Mouse (Mus musculus): ENCODE measurements around the gene Nfkb2.
A peak's percentile ranks its signal among the peaks of the same experiment; 100 is the strongest.

Nfkb2 gene

GRCm38 (mm10) chr19:46304216-46304841 lies at the start of gene Nfkb2:
Nfkb2 (plus strand) TSS chr19:46304320.
- peak; percentile 93 to 95 for DNase-seq (ENCODE audit: low spot score in 2 of 2)

GRCm38 (mm10) chr19:46264762-46265161 lies 39.4 kb upstream of the Nfkb2 start:
- no peak for DNase-seq (ENCODE audit: low spot score in 2 of 2)

GRCm38 (mm10) chr19:46275307-46275706 lies 28.8 kb upstream of the Nfkb2 start:
- DNase-seq (ENCODE audit: low spot score in 2 of 2), result no peak

GRCm38 (mm10) chr19:46282081-46282849 lies 21.9 kb upstream of the Nfkb2 start:
- DNase-seq (ENCODE audit: low spot score in 2 of 2), result no peak

- no peak for DNase-seq (ENCODE audit: low spot score in 2 of 2)
Observed at GRCm38 (mm10) chr19:46284686-46285085, 19.4 kb upstream of the Nfkb2 start.

- no peak for DNase-seq (ENCODE audit: low spot score in 2 of 2)
Observed at GRCm38 (mm10) chr19:46285631-46286030, 18.5 kb upstream of the Nfkb2 start.

GRCm38 (mm10) chr19:46286047-46286446 lies 18.1 kb upstream of the Nfkb2 start:
- no peak for DNase-seq (ENCODE audit: low spot score in 2 of 2)

- DNase-seq (ENCODE audit: low spot score in 2 of 2), result no peak
Observed at GRCm38 (mm10) chr19:46286926-46287325, 17.2 kb upstream of the Nfkb2 start.

- no peak for DNase-seq (ENCODE audit: low spot score in 2 of 2)
Observed at GRCm38 (mm10) chr19:46287566-46287965, 16.6 kb upstream of the Nfkb2 start.

- DNase-seq (ENCODE audit: low spot score in 2 of 2), result no peak
Observed at GRCm38 (mm10) chr19:46290535-46291105, 13.5 kb upstream of the Nfkb2 start.

GRCm38 (mm10) chr19:46296938-46297337 lies 7.2 kb upstream of the Nfkb2 start:
- DNase-seq (ENCODE audit: low spot score in 2 of 2), result no peak

GRCm38 (mm10) chr19:46300294-46301045 lies 3.6 kb upstream of the Nfkb2 start:
- peak in 1 of 2 experiments; percentile 26 for DNase-seq (ENCODE audit: low spot score in 2 of 2)

GRCm38 (mm10) chr19:46302551-46302950 lies 1.6 kb upstream of the Nfkb2 start:
- peak in 1 of 2 experiments; percentile 26 for DNase-seq (ENCODE audit: low spot score in 2 of 2)

- no peak for DNase-seq (ENCODE audit: low spot score in 2 of 2)
Observed at GRCm38 (mm10) chr19:46303251-46304215, 587 bp upstream of the Nfkb2 start.

GRCm38 (mm10) chr19:46304908-46305333 lies 801 bp downstream of the Nfkb2 start:
- DNase-seq (ENCODE audit: low spot score in 2 of 2), result no peak

GRCm38 (mm10) chr19:46305432-46306267 lies 1.5 kb downstream of the Nfkb2 start:
- peak; percentile 85 to 88 for DNase-seq (ENCODE audit: low spot score in 2 of 2)

- no peak for DNase-seq (ENCODE audit: low spot score in 2 of 2)
Observed at GRCm38 (mm10) chr19:46306268-46306610, 2.1 kb downstream of the Nfkb2 start.

- no peak for DNase-seq (ENCODE audit: low spot score in 2 of 2)
Observed at GRCm38 (mm10) chr19:46306751-46307289, 2.7 kb downstream of the Nfkb2 start.

- DNase-seq (ENCODE audit: low spot score in 2 of 2), result no peak
Observed at GRCm38 (mm10) chr19:46307781-46308180, 3.7 kb downstream of the Nfkb2 start.

- DNase-seq (ENCODE audit: low spot score in 2 of 2), result no peak
Observed at GRCm38 (mm10) chr19:46308303-46308702, 4.2 kb downstream of the Nfkb2 start.
